Mouse (Mus musculus) forebrain, embryonic 13.5 days (tissue): ENCODE results near the gene Akr7a5. TPM values are rescaled to one million over a fixed set of nuclear protein-coding genes. Genes with fewer than 3 reads are reported as not detected.

Source experiments
- microRNA-seq: library from miRNA; unstranded; fragments of <30 nt; microRNA quantifications from one replicate; pipeline ENCODE4, GENCODE M21; 2016
- polyA plus RNA-seq: library from polyadenylated mRNA; unstranded; fragments of >200 nt; fragmentation: Nextera tagmentation; extraction: Ambion mirVana; gene quantifications from 2 replicates; pipeline ENCODE4 v1.2.1, GENCODE M21; 2015

Akr7a5 gene
- polyA plus RNA-seq, 1 experiment from 2014 or later, result 66.2 TPM

Small RNA genes lying within 50 kb of the gene (microRNA-seq; reads per million reads assigned to microRNA genes)
- gene Gm24245 (2.4 reads per million), gene Gm25732 (not detected)

Other genes starting within 250 kb of the Akr7a5 start
- gene Htr6, start 235.2 kb upstream of the Akr7a5 start, polyA plus RNA-seq, result 0.11 and 0.18 TPM in 2 replicates
- 12.5 and 17.1 TPM in 2 replicates for gene Nbl1, start 217.8 kb upstream of the Akr7a5 start, polyA plus RNA-seq
- gene Minos1, start 179.6 kb upstream of the Akr7a5 start, polyA plus RNA-seq, result 429 and 523 TPM in 2 replicates
- 309 TPM in 2 replicates for gene Capzb, start 117.8 kb upstream of the Akr7a5 start, polyA plus RNA-seq
- 10.1 and 12.6 TPM in 2 replicates for gene Pqlc2, start within 50 bp of the Akr7a5 start, polyA plus RNA-seq
- 119 and 134 TPM in 2 replicates for gene Mrto4, start 41.8 kb downstream of the Akr7a5 start, polyA plus RNA-seq
- gene Emc1, start 41.8 kb downstream of the Akr7a5 start, polyA plus RNA-seq, result 29.3 and 31.5 TPM in 2 replicates
- gene Ubr4, start 41.9 kb downstream of the Akr7a5 start, polyA plus RNA-seq, result 69.9 and 71.2 TPM in 2 replicates
- gene Iffo2, start 219.8 kb downstream of the Akr7a5 start, polyA plus RNA-seq, result 3.6 and 4.2 TPM in 2 replicates